Mouse (Mus musculus) left cerebral cortex, postnatal 10 days (tissue): Measurements from ENCODE around the gene Fam214a. TPM values are rescaled to one million over a fixed set of nuclear protein-coding genes. Genes with fewer than 3 reads are reported as not detected.
A peak's percentile ranks its signal among the peaks of the same experiment; 100 is the strongest.
"Not testable (repeated sequence)": the region's sequence is repeated elsewhere in the genome, so short reads cannot be mapped to it uniquely, and the experiment has no call there.

Source experiments
- DNase-seq, 2 experiments: peaks; one replicate each; pipeline ENCODE4 v3.0.0; 2021 to 2022; ENCODE audit warnings: low spot score in 2 of 2, mixed read lengths in 1 of 2; ENCODE audit errors: extremely low spot score in 1 of 2
- intact Hi-C: fragments of 180-260 bp; cut with DNase I; formaldehyde crosslinking; loops from one replicate; pipeline ENCODE4 v1.15.1; 2025
- total RNA-seq, 2 experiments: library from RNA; stranded (reverse); gene quantifications; 2 replicates each; pipeline ENCODE4 v1.2.3; 2021

Gene Fam214a
- total RNA-seq, 2 experiments from 2014 or later: 25.9 to 33.9 TPM

DNA sequence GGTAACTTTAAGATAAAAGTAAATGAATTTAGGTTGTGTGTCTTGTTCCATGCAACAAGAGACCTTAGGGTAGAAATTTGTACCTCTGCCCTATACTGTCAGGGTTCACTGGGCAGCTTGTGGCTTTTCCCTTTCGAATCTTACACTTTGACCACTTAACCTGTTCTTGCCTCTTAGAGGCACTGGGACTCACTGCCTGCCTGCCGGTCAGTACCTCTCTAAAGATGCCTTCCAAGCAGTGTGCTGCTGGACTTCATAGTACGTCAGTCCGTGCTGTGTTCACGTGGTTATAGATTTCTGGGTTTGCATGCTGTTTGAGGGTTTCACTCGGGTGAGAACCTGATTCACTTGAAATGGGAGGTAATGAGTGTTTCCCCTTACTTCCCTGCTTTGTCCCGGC, 22.7 kb downstream of the Fam214a start:
- intact Hi-C loops: no loop called here
- no peak for DNase-seq

DNA sequence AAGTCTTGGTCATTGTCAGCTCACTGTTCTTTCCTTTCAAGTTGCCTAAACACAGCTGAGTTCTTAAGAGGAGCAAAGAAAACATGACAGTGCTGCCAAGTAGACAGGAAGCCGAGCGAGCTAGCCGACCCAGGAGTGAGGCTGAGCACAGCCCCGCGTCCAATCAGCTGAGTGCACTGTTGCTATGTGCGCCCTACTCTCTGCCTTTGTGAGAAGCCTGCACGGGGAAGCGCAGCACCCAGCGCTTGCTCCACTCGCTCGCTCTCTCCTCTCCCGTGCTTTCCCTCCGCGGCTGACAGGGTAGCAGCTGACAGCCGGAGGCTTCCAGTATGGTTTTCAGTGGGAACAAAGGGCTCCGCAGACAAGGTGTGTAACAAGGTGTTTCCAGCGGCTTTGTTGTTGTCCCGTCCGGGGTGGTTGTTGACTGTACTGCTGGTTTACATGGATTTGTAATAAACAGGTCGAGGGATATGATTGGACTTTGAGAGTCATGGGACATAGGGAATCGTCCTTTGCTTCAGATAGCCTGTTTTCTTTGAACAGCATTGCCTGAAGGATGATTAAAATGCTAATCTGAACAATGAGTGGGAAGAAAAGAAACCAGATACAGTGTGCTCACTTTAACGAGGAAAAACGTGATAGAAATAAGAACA, 23.4 kb downstream of the Fam214a start:
- intact Hi-C loops: no loop called here

DNA sequence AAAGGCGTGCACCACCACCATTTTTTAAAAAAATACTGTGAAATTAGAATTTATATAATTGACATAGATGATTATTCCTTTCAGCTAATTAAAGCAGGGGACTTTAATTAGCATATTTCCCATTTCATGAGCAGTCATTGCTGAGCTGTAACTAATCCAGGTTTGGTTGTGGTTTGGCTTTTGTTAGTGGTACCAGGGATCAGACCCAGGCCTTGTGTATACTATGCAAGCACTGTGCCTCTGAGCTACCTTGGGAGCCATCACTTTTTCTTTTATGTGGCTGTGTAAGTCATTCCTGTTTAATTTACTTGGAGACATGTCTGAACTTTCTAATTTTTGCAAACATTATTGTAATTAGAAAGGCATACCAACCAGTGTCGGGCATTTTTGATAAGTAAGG, 24.6 kb downstream of the Fam214a start:
- DNase-seq: no peak
- intact Hi-C loops: no loop called here

More for the DNA sequence above, 23.4 kb downstream of the Fam214a start:
- DNase-seq: peak; percentile 88 to 92

DNA sequence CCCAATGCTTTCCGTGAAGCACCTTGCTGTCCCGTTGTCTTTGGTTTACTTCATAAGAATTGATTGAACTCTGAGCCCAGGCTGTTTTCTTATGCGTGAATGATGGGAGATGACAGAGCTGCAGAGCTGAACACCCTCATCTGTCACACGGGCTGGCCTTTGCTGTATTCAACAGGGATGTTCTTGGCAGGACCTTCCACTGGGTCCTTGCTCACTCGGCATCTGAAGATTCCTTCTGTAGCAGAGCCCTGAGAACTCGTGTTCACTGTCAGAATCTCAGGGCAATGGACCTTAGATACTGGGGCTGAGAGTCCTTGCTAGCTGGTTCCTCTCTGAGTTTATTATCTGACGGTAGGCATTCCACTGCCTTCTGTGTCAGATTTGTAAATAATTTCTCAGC, 25.3 kb downstream of the Fam214a start:
- no peak for DNase-seq
- intact Hi-C loops: no loop called here

DNA sequence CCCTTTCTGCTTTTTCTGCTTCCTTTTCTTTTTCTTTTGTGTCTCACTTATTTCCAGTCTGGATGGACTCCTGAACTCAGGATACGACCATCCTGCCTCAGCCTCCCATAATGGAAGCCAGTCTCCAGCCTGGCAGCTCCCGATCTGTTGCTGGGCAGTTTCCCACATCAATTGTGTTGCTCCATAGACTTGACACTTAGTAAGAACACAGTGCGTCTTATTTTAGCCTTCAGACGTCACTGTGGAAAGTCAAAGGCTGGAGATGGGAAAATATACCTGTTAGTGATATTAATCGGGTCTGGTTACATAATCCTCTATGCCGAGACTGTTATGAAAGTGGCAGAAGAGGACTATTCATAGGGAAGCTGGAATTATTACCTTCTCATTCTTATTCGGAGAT, 26.2 kb downstream of the Fam214a start:
- no peak for DNase-seq
- intact Hi-C loops: no loop called here

DNA sequence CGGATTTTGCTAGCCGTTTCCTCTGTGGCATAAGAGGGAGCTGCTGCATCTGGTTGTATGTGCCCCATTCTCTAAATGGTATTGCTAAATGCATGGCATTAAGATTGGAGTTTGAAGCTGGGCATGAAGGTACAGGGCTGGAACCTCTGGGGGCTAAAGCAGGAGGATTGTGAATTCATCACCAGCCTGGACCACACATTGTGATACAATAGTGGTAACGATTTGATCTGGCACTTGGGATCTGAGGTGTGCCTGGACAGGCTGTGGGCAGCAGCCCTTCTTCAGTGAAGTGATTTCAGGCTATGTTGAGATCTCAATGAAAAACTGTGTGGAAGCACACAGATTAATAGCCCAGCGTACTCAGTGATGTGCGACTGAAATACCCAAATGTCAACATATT, 26.7 kb downstream of the Fam214a start:
- intact Hi-C loops: no loop called here
- DNase-seq: no peak

DNA sequence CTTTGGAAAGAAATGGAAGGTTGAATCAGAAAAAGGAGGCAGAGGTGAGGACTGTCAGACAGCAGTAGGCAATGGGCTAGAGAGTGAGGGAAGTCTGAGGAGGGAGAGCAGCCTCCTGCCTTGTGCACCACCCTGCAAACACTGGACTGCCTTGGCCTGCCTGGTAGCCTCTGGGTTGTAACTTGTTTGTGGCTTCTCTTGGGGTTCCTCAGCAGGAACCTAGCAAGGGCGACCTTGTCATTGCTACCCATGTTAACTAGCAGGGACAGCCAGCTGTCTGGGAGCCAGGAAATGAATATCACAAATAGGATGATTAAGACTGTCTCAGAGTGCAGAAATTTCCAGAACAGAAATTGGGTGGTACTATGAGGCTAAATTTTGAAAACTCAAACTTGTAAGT, 27.2 kb downstream of the Fam214a start:
- no peak for DNase-seq
- intact Hi-C loops: no loop called here

DNA sequence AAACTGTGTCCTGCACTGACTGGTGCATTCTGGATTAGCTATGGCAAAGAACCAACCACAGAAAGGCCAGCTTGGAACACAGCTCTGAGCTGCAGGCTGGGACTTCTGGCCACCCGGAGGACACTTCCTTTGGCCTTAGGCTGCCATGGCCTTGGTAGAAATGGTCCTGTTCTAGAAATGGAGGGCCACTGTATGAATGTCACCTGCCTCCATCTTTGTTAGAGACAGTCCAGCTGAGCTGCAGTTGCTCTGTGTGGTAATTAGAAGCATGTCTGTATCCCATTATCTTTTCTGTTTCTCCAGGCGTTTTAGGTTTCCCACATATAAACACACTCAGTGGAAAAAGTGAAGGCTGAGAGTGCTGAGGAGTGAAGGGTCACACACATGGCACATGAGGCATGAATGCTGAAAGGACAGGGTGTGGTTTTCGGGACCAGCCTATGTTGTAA, 29.0 kb downstream of the Fam214a start:
- no peak for DNase-seq
- intact Hi-C loops: no loop called here

DNA sequence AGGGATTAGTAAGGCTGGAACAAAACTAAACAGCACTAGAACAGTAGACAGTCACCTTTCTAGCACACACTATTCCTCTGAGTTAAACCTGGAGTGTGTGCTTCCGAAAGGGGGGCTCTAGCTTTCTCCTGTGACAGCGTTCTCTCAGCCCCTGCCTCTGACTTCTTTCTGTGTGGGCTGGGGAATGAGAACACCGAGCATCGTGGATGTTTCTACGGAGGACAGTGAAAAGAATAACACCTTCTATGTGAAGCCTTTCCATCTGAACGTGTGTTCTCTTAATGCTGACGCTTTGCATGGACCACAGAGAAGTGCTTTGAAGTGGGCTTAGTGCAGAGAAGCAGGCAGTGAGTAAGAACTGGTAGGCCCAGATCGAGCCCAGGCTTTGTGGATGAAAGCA, 29.5 kb downstream of the Fam214a start:
- intact Hi-C loops: no loop called here
- DNase-seq: no peak

DNA sequence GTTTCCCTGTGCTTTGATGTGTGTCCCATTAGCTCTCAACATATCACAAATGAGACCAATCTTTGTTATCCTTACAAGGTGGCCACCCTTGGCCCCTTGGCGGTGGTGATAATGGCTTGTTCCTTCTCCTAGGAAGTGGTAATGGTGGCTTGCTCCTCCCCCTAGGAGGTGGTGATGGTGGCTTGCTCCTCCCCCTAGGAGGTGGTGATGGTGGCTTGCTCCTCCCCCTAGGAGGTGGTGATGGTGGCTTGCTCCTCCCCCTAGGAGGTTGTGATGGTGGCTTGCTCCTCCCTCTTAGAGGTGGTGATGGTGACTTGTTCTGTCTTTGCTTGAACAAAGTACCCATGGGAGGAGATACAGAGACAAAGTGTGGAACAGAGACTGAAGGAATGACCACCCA, 30.0 kb downstream of the Fam214a start:
- DNase-seq, intact Hi-C loops: not testable (repeated sequence)

DNA sequence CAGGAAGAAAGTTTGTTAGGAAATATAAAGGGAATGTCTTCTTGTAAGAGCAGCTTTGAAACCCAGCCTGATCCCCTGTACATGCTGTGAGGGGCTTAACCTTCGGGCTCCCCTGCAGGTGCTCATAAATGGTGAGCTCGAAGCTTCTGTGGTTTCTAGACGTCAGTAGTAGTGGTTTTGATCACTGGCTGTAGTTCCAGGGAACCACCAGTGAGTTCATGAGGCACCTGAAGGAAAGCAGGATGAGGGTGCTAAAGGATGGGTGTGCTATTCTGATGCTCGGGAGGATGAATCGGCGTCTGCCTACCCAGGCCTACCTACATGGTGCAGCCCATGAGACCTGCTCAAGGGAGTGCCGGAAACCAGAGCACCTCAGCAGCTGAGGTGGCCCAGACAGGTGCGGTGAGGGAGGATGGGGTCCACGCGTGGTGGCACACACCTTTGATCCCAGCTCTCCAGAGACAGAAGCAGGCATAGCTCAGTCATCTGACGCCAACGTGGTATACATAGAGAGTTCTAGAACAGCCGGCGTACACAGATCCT, 32.6 kb downstream of the Fam214a start:
- DNase-seq: no peak
- intact Hi-C loops: no loop called here

DNA sequence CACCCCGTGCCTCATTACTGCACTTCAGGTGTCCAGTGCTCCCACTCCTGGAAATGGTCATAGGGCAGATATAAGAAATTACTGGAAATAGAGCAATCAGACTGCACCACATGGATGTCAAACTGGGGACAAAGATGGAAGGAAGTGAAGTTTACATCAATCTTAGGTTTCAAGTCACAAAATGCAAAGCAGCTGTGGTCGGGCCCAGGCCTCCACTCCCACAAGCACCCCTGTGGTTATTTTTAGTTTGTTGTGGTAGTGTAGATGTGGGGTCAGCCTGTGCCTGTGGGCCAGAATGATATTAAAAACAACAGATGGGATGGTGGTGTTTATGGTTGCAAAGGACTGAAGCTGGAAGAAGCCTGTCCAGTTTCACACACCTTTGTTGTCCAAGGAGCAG, 33.1 kb downstream of the Fam214a start:
- no peak for DNase-seq
- intact Hi-C loops: no loop called here

DNA sequence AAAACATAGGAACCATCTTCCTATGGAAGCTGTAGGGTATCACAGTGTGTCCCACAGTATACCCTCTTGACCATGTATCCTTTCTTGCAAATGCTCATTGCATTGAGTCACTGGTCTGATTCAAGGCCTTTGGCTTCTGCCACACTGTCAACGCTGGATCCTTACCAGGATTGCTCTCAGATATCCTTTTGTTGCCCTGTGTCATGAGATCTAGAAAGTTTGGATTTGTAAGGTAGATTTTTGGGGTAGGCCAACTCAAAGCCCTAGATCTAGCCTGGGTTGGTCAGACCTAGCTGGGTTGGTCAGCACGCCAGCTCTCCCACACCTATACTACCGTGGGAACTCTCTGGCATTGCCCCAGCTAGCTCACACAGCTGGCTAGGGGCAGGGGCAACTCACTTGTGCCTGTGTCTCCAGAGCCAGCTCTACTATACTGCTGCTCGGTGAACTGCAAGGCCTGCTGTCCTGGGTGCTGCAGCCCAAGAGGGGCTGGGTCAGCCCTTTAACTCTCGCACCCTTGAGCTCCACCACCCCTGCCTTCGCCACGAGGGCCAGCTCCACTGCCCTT, 36.3 kb downstream of the Fam214a start:
- intact Hi-C loops: no loop called here
- no peak for DNase-seq

DNA sequence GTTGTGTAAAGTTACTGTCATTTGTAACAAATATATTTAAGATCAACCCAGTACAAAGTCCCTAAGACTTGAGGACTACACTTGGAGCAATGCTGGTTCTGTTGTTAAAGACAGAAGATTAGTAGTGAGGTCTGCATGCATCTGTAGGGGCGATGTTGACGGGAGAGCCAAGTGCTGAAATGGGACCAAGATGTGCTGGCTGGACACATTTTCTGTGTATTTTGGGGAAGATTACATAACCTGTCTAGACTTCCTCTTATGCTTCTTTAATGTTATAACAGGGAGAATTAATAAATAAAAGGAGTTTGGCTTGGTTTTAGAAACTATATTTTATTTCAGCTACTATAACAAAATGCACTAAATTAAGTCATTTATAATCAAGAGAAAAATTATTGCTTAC, 37.3 kb downstream of the Fam214a start:
- no peak for DNase-seq
- intact Hi-C loops: no loop called here

DNA sequence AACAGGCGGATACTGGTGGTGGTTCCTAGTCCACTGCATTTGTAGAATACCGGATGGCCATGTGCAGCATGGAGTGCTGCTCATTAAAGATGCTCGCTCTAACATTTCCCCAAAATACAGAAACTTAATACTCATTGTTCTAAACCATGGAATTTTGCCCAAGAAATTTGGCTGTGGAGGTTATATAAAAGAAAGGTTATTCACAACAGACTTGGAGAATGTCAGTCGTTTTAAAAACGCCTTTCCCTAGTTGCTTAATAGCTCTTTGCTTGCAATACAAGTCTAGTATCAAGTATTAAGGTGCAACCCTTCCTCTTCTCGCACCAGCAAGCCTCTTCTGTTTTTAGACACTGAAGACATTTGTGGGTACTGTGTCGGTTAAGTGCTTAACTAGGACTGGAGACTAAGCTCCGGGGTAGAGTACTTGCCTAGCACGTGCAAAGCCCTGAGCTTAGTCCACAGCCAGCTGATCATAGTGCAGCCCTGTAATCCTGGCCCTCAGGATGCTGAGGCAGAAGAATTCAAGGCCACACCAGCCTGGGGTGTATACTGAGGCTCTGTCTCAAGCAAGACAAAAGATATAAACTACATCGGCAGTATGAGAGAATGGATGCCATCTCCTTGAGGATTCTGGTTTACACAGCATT, 42.0 kb downstream of the Fam214a start:
- no peak for DNase-seq
- intact Hi-C loops: no loop called here

DNA sequence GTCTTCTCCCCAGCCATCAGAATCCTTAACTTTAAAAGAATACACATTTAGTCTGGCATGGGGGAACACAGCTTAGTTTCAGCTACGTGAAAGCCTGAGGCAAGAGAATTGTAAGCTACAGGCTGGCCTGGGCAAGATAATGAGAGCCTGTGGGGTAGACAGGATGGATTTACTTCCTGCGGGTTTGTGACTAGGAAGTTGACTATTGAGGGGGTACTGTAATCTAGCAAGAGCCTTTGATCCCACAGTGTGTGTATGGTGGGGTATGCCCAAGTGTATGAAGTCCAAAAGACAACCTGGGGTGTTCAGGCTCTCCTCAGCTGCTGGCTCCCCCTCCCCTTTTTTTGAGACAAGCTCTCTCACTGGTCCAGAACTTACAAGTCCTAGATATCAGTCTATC, 43.7 kb downstream of the Fam214a start:
- intact Hi-C loops: no loop called here
- DNase-seq: no peak

DNA sequence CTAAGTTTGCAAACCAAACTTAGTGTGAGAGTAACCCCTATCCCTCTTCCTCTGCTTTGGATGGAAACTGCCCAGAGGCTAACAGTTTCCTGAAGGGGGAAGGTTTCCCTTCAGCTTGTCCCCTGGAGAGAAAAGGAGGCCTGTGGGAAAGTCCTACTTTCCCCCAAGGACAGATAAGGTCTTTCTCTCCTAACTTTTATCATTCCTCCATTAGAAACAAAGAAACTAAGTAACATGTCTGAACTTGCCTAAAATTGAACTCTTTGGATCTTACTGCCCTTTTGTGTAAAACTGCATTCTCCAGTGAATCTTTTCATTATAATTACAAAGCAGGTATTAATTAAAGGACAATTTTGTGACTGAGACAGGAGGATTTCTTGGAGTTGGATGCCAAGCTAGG, 45.3 kb downstream of the Fam214a start:
- DNase-seq: no peak
- intact Hi-C loops: no loop called here

DNA sequence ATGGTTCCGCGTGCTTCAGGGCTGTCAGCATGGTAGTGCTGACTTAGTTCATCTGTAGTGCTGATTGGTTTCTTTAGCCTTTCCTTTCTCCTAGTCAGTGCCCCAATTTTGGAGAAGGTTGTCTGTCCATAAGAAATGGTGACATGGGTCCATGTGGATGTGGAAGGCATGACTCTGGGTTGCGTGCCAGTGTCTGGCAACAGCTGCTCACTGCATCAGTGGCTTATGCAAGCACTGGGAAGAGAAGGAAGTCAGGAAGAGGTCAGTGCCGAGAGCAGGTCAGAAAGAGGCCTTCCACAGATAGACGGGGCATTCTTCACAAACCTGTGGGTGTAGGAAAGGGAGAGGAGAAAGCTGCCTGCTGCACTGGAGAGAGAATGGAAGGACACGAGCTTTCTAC, 48.3 kb downstream of the Fam214a start:
- no peak for DNase-seq
- intact Hi-C loops: no loop called here

DNA sequence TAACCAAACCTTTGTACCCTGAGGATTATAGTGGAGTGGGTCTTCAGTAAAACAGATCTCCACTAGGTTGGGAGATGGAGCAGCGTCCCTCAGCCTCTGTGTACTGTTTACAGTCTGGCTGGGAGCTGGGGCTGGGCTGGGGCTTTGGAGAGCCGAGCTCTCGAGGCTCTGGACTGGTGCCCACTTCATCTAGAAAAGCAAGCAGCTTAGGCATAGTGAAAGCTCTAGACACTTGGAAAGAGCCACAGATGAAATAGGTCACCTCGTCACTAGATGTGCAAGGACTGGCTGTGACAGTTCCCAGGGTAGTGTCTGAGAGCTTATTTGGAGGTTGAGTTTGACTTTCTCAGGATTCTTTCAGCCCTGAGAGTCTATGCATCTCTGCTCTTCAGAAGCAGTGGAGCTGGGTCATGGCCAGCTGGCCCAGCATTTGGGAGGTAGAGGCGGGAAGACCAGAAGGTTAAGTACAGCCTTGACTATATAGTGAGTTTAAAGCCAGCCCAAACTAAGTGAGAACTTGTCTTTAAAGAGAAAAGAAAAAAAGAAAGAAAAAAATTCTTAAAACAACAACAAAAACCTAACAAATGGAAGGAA, 49.0 kb downstream of the Fam214a start:
- peak; percentile 28 to 58 for DNase-seq
- intact Hi-C loops: no loop called here

DNA sequence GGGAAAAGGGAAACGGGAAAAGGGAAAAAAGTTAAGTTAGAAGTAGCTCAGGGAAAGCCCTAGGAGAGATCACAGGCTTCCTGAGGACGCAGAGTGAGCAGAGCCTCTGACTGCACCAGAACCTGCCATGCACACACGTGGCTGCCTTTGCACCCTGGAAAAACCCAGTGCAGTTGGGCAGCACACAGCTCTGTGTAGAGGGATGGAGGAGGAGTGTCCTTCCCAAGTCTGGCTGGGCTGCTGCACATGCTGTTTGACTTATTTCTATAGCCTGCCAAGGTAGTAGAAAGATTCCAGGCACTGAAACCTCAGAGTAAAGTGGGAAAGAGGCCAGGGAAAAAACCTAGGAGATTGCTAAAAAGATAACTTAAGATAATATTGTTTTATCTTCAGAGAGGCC, 49.6 kb downstream of the Fam214a start:
- intact Hi-C loops: no loop called here
- no peak for DNase-seq
